Mouse (Mus musculus) spleen, adult 2 months (tissue): ENCODE results near the gene Larp4.

Experiments
- CTCF ChIP-seq: fragments of 200-500 bp; IDR thresholded peaks from 2 replicates; pipeline ENCODE4 v1.5.1; 2011; ENCODE audit warnings: mild to moderate bottlenecking, inconsistent platforms; ENCODE audit not compliant: insufficient read depth, insufficient read length, insufficient replicate concordance; ENCODE audit errors: extremely low read depth
- POLR2A ChIP-seq: fragments of 200-500 bp; IDR thresholded peaks from 2 replicates; pipeline ENCODE4 v1.6.1; 2011; ENCODE audit warnings: low read depth, low read length, inconsistent platforms

DNA sequence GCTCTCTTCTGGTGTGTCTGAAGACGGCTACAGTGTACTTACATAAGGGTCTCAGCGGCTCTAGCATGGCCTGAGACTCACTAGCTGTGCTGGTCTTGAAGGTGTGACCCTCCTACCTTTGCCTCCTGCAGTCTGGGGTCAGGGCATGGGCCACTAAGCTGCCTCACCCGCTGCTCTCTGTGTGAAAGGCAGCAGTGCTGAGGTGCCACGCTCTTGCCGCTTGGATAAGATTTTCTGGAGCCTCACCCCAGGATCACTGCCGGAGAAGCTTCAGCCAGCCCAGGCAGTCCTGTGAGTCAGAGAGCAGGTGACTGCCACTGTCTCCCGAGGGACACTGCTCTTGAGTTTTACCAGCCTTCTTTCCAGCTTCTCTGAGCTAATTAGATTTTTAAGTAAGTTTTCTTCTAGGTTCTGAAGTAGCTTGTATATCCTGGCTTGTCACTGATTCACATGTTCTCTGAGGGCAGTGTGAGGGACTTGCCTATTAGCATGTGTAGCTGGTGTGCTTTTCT is 86.6 kb downstream of the Larp4 start:
- TF ChIP-seq CTCF (no peak), POLR2A (no peak)
